Mouse (Mus musculus) mouse embryonic stem cell (cell line): ENCODE measurements at regions not wholly inside any gene's neighbourhood (a gene's known extent, or its start where the extent isn't known, plus 50 kb on each side); places are given as distances from the start of the nearest gene placed in this dataset.
"Not testable (repeated sequence)": the region's sequence is repeated elsewhere in the genome, so short reads cannot be mapped to it uniquely, and the experiment has no call there.

Experiments
- in situ Hi-C, 2 experiments: fragments of 300-500 bp; cut with MboI; formaldehyde crosslinking; loops; 1 replicate in 1 of 2; 3 replicates in 1 of 2; pipeline ENCODE4 v1.14.3; 2019 to 2020; ENCODE audit warnings: low sequenced_read_pairs in 2 of 2, low pct_unique_long_range_greater_than_20kb in 1 of 2, mixed read lengths in 1 of 2; ENCODE audit not compliant: unreplicated experiment in 1 of 2

GRCm38 (mm10) chr16:30678708-30679492 lies 79.4 kb downstream of the Fam43a start:
- in situ Hi-C loops: no loop called here

DNA sequence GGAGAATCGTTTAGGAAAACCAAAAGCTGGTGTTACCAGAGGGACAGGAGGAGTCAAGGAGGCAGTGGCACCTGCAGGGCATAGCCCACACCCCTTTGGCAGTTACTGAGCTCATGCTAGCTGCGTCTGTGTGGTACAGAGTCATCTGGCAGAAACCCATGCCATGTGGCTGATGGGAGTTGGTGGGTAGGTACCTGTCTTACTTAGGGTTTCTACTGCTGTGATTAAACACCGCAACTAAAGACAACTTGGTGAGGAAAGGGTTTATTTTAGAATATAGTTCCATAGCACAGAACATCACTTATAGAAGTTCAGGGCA lies 79.9 kb downstream of the Fam43a start:
- in situ Hi-C loops: no loop called here

DNA sequence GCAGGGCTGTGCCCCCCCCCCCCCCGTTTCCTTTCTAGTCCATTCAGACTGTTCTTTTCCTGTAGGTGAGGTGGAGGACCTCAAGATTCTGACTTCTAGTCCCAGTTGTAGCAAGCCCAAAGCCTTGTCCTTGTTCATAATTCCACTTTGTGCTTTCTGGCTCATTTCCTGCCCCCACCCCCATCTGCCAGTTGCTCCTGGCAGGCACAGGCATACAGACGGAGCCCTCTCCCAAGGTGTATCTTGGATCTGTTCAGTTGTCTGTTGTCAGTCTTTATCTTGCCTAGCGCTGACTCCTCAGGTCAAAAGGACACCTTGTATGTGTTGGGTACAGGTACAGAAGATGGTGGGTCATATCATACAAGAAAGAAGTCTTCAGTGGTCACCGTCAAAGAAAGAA lies 81.9 kb downstream of the Fam43a start:
- in situ Hi-C loops: no loop called here

DNA sequence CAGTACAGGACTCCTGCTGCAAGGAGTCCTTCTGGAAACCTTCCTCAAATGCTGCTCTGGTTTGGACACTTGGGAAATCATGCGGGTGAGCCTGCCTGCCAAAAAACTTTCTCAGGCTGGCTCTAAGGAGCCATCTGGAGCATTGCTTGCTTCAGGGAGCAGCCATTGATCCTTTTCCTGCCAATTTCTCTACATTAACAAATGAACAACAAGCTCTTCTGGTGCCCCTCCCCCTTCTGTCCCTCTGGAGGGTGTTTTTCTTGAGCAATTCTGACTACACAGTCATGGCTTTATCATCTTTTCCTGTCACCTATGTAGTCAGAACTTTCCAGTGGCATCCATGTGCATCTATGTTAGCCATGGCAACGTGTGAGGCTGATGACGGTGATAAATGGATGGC lies 84.5 kb downstream of the Fam43a start:
- in situ Hi-C loops: no loop called here

DNA sequence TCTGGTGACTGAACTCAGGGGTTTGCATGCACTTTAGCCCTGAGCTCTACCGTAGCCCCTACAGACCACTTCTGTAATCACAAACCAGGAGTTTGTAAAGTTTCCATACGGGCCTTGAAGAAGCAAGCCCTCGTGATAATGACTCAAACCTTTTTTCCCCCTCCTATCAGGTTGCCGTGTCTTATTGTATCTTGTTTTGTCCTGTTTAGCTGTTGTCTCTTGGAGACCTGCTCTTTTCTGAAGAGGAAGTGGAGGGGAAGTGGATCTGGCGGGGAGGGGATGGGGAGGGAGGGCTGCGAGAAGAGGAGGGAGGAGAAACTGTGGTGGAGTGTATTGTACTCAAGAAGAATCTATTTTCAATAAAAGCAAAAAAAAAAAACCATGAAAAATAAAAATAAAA lies 87.0 kb downstream of the Fam43a start:
- in situ Hi-C loops: no loop called here

DNA sequence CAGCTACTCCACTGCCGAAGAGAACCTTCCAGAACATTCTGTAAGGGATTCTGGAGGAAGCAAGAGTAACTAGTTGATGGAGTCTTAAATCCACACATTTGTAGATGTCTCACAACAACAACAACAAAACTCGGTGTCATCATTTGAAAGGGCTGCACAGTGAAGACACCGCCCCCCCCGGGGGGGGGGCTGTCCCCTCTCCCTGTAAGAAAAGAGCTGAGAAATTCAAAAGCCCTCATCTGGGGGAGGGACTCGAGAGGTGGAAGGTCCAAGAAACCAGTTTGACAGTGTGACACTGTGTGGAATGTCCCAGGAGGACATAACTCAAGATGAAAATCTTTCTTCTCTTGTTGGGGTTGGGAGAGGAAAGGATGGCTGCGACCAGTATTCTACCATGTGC lies 87.7 kb downstream of the Fam43a start:
- in situ Hi-C loops: no loop called here

DNA sequence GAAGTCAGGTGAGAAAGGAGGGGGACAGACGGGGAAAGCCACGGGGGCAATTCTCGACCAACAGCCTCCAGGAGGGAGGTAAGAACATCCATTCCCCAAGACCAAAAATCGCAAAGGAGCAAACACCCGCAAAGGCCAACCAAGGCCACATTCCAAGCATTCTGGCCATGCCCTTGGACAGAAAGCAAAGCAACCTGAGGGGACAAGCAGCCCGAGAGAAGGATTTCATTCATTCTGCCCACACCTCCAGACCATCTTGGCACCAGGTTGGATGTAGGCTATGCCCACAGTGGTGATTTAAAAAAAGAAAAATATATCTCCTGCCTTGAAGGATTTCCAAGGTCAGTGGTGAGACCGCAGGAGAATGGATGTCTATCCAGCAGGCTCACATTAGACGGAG lies 88.2 kb downstream of the Fam43a start:
- in situ Hi-C loops: no loop called here

DNA sequence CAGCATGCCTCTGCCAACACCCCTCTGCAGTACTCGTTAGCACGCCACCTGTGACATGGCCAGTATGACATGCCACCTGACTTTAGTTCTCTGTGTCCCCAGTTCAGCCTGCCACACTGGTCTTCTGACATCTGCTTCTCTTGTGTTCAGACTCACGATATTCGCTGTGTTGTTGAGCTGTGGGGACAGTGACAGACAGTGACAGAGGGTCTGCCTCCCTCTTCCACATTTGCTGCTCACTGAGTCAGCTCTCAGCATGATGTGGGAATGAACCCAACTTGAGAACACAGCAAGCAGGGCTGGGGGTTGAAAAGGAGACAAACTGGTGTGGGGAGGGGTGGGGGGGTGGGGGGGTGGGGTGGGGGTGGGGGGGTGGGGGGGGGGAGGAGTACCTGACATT lies 91.0 kb downstream of the Fam43a start:
- in situ Hi-C loops: no loop called here

GRCm38 (mm10) chr16:30691964-30692363 lies 92.4 kb downstream of the Fam43a start:
- in situ Hi-C loops: no loop called here

- in situ Hi-C loops: no loop called here
Observed at GRCm38 (mm10) chr16:30692541-30693141, 93.1 kb downstream of the Fam43a start.

- in situ Hi-C loops: no loop called here
Observed at GRCm38 (mm10) chr16:30693206-30693605, 93.7 kb downstream of the Fam43a start.

DNA sequence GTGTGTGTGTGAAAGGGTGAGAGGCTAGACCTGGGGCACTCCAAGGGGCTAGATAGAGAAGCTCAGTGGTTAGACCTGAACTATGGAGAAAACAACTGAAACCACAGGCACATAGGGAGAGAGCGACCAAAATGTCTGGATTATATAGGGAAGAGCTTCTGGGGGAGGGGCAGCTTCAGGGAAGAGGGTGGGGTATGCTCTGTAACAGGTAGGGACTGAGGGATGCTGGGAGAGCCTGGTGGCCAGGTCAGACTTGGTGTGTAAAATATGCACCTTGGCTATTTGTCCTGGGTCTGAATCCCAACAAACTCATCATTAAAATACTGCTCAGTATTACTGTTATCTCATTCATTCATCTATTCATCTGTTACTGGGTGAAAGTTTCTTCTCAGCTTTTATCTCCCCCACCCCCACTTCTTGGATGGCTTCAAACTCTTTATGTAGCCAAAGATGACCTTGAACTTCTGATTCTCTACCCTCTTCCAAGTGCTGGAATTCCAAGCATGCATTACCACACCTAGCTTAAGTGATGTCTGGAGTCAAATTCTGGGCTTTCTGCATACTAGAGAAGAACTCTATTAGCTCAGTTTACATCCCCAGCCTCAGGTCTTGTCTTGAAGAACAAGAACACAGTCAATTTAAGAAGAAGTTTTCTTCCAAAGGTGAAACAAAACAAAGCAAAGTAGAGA lies 94.5 kb downstream of the Fam43a start:
- in situ Hi-C loops: no loop called here

DNA sequence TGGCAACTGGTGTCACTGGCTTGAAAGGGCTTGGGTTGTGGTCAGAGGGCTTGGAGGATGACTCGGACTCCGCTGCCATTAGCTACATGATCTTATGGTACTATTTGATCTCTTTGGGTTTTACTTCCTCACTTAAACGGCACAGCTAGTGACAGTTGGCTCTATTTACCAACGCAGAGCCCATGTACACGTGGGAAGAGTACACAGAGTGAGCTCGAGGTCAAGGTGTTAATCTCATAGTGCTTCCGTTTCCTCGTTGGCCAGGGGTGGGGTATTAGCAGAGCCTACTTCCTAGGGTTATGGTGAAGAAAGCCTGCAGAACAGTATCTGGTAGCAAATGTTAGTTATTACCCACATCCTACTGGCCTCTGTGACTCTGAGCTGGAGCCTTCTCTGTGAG lies 96.2 kb downstream of the Fam43a start:
- in situ Hi-C loops: no loop called here

GRCm38 (mm10) chr16:30697209-30697608 lies 97.7 kb downstream of the Fam43a start:
- in situ Hi-C loops: no loop called here

- in situ Hi-C loops: no loop called here
Observed at GRCm38 (mm10) chr16:30697806-30698205, 98.3 kb downstream of the Fam43a start.

GRCm38 (mm10) chr16:30703831-30704230 lies 104.3 kb downstream of the Fam43a start:
- in situ Hi-C loops: no loop called here

DNA sequence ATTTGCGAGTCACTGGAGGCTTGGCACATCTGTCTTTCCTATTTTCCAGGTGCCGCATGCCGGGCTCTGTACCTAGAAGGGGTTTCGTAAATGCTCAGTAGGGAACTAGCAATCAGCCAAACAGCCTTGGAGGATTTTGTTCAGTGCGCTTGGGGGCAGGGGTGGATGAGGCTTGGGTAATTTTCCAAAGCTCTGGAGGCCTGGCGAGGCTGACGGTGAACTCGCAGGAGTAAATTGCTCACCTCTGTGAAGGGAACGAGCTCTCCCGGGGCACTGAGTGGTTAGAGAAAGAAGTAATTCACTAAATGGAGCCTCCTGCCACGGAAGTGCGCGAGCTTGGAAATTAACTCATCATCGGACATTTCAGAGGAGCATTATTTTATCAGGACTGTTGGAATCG lies 110.0 kb downstream of the Fam43a start:
- in situ Hi-C loops: no loop called here

DNA sequence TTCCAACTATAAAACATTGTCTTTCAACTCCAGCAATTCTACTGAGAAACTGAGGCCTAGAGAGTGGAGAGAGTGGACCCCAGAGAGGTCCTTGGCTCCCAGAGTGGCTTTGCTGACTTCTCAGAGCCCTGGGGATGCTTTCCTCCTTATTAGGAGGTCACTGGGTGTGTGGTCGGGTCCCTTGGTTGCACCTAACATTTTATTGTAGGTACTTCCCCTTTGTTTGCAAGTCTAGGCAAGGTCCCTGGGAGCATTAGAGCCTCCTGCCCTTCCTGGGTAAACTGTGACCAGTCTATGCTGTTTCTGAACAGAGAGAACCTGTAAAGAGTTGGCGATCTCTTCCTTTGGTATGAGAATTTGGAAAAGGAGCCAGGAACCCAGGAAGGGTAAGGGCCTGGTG lies 110.5 kb downstream of the Fam43a start:
- in situ Hi-C loops: no loop called here

DNA sequence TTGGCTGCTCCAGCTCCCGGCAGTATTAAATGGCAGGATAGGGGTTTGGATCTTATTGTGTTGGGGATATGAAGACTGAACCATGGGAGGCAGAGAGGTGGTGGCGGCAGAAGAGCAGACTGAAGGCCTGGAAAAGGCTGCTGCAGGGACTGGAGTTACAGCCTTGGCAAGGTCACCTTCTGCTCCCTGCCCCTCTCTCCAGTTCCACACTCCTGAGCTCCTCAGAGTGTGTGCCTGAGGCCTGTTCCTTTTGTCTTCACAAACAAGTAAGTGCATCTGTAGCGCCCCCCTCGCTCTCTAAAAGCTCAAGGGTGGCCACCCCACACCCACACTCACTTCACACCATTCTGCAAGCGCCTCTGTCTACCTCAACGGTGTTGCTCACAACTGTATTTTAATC lies 113.0 kb downstream of the Fam43a start:
- in situ Hi-C loops: no loop called here

DNA sequence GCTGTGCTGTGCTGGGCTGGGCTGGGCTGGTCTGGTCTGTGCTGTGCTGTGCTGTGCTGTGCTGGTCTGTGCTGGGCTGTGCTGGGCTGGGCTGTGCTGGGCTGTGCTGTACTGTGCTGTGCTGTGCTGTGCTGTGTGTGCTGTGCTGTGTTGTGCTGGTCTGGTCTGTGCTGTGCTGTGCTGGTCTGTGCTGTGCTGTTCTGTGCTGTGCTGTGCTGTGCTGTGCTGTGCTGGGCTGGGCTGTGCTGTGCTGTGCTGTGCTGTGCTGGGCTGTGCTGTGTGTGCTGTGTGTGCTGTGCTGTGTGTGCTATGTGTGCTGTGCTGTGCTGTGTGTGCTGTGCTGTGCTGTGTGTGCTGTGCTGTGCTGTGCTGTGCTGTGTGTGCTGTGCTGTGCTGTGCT lies 118.1 kb downstream of the Fam43a start:
- in situ Hi-C loops: not testable (repeated sequence)
